Mouse (Mus musculus): ENCODE data around the gene Lonp1.

The Lonp1 gene

GRCm38 (mm10) chr17:56593527-56594271 lies 33.0 kb downstream of the Lonp1 start:
- in situ Hi-C loops (cut with MboI, MseI): no loop called here

GRCm38 (mm10) chr17:56592553-56592952 lies 34.1 kb downstream of the Lonp1 start:
- in situ Hi-C loops (cut with MboI, MseI): no loop called here

- in situ Hi-C loops (cut with MboI, MseI): no loop called here
Measured at GRCm38 (mm10) chr17:56588921-56589320, 37.8 kb downstream of the Lonp1 start.

- in situ Hi-C loops (cut with MboI, MseI): no loop called here
Measured at GRCm38 (mm10) chr17:56587773-56588172, 38.9 kb downstream of the Lonp1 start.

GRCm38 (mm10) chr17:56585171-56585821 lies 41.4 kb downstream of the Lonp1 start:
- in situ Hi-C loops (cut with MboI, MseI): no loop called here

GRCm38 (mm10) chr17:56584257-56585130 lies 42.2 kb downstream of the Lonp1 start, which contains the start of the genes Safb2 and Safb:
Gene Safb2 (minus strand): TSS chr17:56584585.
Gene Safb (plus strand): TSS chr17:56584825.
- in situ Hi-C loops (cut with MboI, MseI): no loop called here

- in situ Hi-C loops (cut with MboI, MseI): no loop called here
Measured at GRCm38 (mm10) chr17:56583611-56584256, 43.0 kb downstream of the Lonp1 start.

GRCm38 (mm10) chr17:56583071-56583470 lies 43.6 kb downstream of the Lonp1 start:
- in situ Hi-C loops (cut with MboI, MseI): no loop called here

- in situ Hi-C loops (cut with MboI, MseI): no loop called here
Measured at GRCm38 (mm10) chr17:56572939-56573338, 53.7 kb downstream of the Lonp1 start.

GRCm38 (mm10) chr17:56572154-56572553 lies 54.5 kb downstream of the Lonp1 start:
- in situ Hi-C loops (cut with MboI, MseI): no loop called here

- in situ Hi-C loops (cut with MboI, MseI): no loop called here
Measured at GRCm38 (mm10) chr17:56570287-56570686, 56.4 kb downstream of the Lonp1 start.

- in situ Hi-C loops (cut with MboI, MseI): no loop called here
Measured at GRCm38 (mm10) chr17:56567370-56567769, 59.3 kb downstream of the Lonp1 start.

- in situ Hi-C loops (cut with MboI, MseI): no loop called here
Measured at GRCm38 (mm10) chr17:56566918-56567317, 59.8 kb downstream of the Lonp1 start.

GRCm38 (mm10) chr17:56566293-56566692 lies 60.4 kb downstream of the Lonp1 start:
- in situ Hi-C loops (cut with MboI, MseI): no loop called here
